Mouse (Mus musculus) spleen, adult 12 weeks (tissue): ENCODE measurements around the gene Foxf1.

Experiments
- DNase-seq: peaks from one replicate; pipeline ENCODE4 v3.0.0; 2022; ENCODE audit warnings: low spot score

Gene Foxf1

DNA sequence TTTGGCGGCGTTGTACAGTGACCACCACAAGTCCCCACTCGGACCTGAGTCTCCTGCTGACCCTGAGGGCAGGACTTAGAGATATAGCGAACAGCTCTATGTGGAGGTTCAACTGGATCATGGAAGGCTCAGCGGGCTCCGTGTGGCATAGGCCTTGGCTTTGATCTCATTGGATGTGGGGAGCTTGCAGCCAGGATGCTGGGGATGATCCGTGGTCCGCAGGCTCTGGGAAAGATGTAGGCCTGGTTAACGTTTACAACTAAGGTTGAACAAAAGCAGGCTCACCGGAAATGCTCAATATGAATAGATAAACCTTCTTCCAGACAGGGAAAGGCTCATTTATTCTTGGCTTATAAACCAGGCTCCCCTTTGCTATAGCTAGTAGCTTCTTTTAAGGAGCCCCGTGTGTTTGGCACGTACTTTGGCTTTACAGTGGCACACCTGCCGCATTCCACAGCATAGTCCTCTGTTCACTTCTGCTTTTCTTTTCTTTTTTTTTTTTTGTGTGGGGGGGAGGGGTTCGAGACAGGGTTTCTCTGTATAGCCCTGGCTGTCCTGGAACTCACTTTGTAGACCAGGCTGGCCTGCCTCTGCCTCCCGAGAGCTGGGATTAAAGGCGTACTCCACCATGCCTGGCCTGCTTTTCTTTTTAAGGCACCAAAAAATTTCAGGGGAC is 45.2 kb downstream of the Foxf1 start:
- DNase-seq, result no peak

DNA sequence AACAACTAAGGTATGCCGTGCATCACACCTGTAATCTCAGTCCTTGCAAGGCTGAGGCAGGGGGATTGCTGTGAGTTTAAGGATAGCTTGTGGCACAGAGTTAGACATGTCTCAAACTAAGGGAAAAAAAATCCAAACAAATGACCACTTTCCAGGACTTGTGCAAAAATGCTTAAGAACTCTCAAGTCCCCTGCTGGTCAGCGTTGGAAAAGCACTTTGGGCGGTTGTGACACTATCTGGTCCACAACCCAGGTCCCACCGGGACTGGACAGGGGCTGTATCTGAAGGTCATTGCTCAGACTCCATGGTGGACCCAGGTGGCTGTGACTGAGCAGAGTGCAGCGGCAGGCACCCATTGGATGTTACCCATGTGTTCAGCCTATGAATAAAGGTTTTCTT is 46.3 kb downstream of the Foxf1 start:
- no peak for DNase-seq

DNA sequence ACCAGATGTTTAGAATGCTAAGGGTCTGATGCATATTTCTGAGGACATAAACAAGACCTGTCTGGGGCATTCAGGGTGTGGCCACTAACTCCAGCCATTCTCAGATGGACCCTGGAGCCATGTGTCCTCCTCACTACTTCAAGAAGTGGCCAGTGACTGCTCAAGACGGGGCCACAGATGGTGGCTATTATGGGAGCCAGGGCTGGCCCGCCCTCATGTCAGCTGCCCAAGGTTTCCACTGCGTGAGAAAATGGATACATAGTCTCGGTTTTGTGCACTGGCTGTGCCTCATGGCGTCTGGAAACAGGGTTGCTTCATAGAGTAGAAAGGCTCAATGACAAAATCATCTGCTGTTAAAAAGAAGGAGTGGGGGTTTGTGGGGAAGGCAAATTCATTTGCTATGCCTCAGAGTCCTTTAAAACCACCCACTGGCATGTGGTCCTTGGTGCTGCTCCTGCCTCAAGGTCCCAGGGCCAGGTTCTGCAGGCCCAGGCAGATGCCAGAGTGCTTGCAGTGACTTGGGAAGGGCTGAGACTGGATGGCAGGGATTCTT is 48.9 kb downstream of the Foxf1 start:
- DNase-seq, result no peak

DNA sequence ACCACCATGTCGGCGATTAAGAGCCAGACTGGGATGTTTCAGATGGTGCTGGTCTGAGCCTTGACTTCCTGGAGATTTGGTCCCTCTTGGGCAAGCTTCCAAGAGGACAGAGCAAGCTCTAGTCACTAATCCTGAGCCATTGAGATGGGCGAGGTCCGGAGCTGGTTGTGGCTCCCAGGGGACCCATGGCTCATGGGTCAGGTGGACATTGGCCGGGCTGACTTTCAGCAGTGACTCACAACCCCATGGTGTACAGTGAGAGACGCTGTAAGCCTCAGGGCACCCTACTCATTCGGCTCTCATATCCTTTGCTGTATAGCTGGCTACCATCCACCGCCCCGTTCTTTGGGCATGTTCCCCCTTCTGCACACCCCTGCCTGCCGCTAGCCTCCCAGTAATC is 49.9 kb downstream of the Foxf1 start:
- no peak for DNase-seq

DNA sequence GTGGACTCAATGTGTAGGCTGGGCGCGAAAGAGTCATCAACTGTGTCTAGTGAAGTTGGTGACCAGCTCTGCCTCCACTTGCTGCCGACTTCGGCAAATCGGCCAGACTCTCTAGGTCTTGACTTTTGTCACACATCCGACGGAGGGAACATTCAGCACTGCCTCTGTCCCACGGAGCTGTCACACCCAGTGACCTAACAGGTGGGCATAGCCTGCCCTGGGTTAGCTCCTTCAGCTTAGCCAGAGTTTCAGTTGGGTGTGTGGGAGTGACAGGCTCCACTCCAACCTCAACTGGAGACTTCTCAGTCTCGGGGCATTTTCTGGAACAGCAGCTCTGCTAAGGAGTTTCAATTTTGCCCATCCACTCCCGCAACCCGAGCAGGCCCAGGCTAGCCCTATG is 50.3 kb downstream of the Foxf1 start:
- no peak for DNase-seq

DNA sequence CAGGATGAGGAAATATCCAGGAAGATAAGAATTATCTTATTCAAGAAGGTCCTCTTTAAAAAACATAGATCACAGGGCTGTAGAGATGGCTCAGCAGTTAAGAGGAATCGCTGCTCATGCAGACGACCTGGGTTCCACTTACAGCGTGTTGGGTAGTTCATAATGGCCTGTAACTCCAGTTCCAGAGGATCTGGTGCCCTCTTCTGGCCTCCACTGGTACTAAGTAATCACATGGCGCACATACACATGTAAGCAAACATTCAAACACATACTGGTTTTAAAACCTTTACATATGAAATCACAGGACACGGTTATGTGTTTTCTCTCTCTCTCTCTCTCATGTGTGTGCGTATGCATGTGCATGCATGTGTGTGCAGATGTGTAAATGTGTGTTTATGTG is 52.7 kb downstream of the Foxf1 start:
- no peak for DNase-seq
